Mouse (Mus musculus) ES-E14 (cell line): ENCODE measurements around the gene Cfap69.

Source experiments
- CHD2 ChIP-seq: IDR thresholded peaks from 2 replicates; pipeline ENCODE4 v1.6.1; 2014; ENCODE audit warnings: mild to moderate bottlenecking, low read depth, low read length, inconsistent platforms
- HCFC1 ChIP-seq: IDR thresholded peaks from 2 replicates; pipeline ENCODE4 v1.6.1; 2012; ENCODE audit warnings: low read length, inconsistent platforms, borderline replicate concordance; ENCODE audit not compliant: insufficient read depth

GRCm38 (mm10) chr5:5663057-5663456, 982 bp downstream of the Cfap69 start:
- TF ChIP-seq CHD2 (no peak), HCFC1 (no peak)
